Mouse (Mus musculus) megakaryocyte, embryonic 14.5 days (primary cell): Measurements from ENCODE around the gene Sipa1l3.

Source experiments
- FLI1 ChIP-seq: IDR thresholded peaks from 2 replicates; pipeline ENCODE4 v1.6.1; 2012; ENCODE audit warnings: low read length, inconsistent platforms, mixed read lengths
- GATA1 ChIP-seq: IDR thresholded peaks from 3 replicates; pipeline ENCODE4 v1.6.1; 2012; ENCODE audit warnings: mixed read lengths, low read length, inconsistent platforms, borderline replicate concordance

GRCm38 (mm10) chr7:29491861-29492260 is 26.6 kb downstream of the Sipa1l3 start:
- no peak for TF ChIP-seq GATA1
- no peak for TF ChIP-seq FLI1
